Mouse (Mus musculus): Measurements from ENCODE around the gene Zp3. TPM values are rescaled to one million over a fixed set of nuclear protein-coding genes. Genes with fewer than 3 reads are reported as not detected.

The Zp3 gene
- polyA plus RNA-seq, 1 experiment from 2014 or later = 0.13 TPM

DNA sequence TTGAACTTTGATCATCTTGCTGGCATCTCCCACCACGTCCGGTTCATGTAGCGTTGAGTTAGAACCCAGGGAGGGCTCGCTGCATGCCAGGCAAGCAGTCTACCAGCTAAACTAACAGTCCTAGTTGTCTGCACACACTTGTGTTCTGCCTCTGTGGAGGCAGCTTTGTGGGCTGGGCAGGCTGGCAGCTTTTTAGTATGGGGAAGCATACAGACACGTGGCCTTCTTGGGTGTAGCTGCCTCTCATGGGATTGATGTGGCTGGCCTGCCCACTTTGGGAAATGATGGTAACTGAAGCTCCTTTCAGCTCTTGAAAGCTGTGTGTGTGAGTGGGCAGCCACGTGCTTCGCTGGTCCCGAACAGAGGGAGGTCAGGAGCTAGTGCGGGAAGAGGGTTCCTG is 47.0 kb downstream of the Zp3 start:
- no peak for DNase-seq (ENCODE audit: low spot score)
- no peak overlapping the region for H3K9ac ChIP-seq (ENCODE audit: low read length)
- peaks cover 55% of the 10 kb centered on the region for H3K36me3 ChIP-seq (ENCODE audit: control insufficient read depth, insufficient read depth, low read length)
- no peaks in the 10 kb centered on the region for H3K27me3 ChIP-seq (replicated peaks; ENCODE audit: control insufficient read depth, insufficient read depth, low read length)
- no peaks in the 10 kb centered on the region for H3K9me3 ChIP-seq (replicated peaks; ENCODE audit: control insufficient read depth, low read length)
- WGBS = 82% methylated on average over 9 of the region's 9 CpGs
- no peak overlapping the region for H3K4me3 ChIP-seq (ENCODE audit: low read depth, low read length)
- no peaks in the 10 kb centered on the region for H3K4me1 ChIP-seq (ENCODE audit: control insufficient read depth, insufficient read depth, low read length)
- no peak for ATAC-seq
- no peak overlapping the region for H3K4me2 ChIP-seq (ENCODE audit: low read length)
- no peak overlapping the region for H3K27ac ChIP-seq (ENCODE audit: low read depth, low read length)

DNA sequence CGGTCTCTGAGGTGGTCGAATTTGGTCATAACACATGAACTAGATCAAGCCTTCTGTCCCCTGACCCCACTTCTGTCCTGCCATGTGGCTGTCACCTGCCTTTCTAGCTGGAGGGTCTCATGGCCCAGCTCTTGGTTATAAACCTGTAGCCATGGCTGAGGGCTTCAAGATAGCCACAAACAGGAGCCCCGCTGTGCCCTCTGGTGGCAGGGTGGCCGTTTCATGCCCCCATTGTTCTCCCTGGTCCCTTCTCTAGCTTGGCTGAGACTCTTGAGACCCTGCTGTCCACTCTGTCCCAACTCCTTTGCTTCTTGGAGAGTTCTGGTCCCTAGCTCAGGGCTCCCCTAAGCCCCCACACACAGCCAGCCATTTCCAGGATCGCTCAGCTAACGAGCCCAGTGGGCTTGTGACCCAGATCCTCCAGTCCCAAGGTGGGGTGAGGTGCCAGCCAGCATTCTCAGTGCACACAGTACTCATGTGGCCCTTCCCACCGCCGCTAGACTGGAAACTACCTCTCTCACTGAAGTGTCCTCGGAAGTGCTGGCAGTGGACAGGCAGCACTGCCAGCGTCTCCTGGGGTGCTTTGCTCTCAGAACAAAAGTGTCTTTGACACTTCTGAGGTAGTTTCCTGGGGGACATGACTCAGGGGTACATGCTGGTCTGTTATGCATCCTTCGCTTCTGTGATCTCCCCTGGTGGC is 47.9 kb downstream of the Zp3 start:
- Histone ChIP-seq H3K27ac (ENCODE audit: low read depth, low read length) (no peak overlapping the region), H3K9ac (ENCODE audit: low read length) (no peak overlapping the region), H3K36me3 (ENCODE audit: control insufficient read depth, insufficient read depth, low read length) (peaks cover 63% of the 10 kb centered on the region), H3K4me3 (ENCODE audit: low read depth, low read length) (no peak overlapping the region), H3K9me3 (replicated peaks; ENCODE audit: control insufficient read depth, low read length) (no peaks in the 10 kb centered on the region), H3K27me3 (replicated peaks; ENCODE audit: control insufficient read depth, insufficient read depth, low read length) (no peaks in the 10 kb centered on the region), H3K4me1 (ENCODE audit: control insufficient read depth, insufficient read depth, low read length) (no peaks in the 10 kb centered on the region), H3K4me2 (ENCODE audit: low read length) (no peak overlapping the region)
- ATAC-seq (no peak), DNase-seq (ENCODE audit: low spot score) (no peak)
- WGBS = 75% methylated on average over 11 of the region's 11 CpGs

GRCm38 (mm10) chr5:136034868-136035267 is 55.0 kb downstream of the Zp3 start:
- Histone ChIP-seq H3K9me3 (replicated peaks; ENCODE audit: control insufficient read depth, low read length) (no peaks in the 10 kb centered on the region), H3K4me3 (ENCODE audit: low read depth, low read length) (no peak overlapping the region), H3K4me1 (ENCODE audit: control insufficient read depth, insufficient read depth, low read length) (no peaks in the 10 kb centered on the region), H3K9ac (ENCODE audit: low read length) (no peak overlapping the region), H3K4me2 (ENCODE audit: low read length) (no peak overlapping the region), H3K27ac (ENCODE audit: low read depth, low read length) (no peak overlapping the region), H3K27me3 (replicated peaks; ENCODE audit: control insufficient read depth, insufficient read depth, low read length) (no peaks in the 10 kb centered on the region), H3K36me3 (ENCODE audit: control insufficient read depth, insufficient read depth, low read length) (peaks cover 28% of the 10 kb centered on the region)
- 83% methylated on average over 4 of the region's 4 CpGs for WGBS
- no peak for DNase-seq (ENCODE audit: low spot score)
- no peak for ATAC-seq

DNA sequence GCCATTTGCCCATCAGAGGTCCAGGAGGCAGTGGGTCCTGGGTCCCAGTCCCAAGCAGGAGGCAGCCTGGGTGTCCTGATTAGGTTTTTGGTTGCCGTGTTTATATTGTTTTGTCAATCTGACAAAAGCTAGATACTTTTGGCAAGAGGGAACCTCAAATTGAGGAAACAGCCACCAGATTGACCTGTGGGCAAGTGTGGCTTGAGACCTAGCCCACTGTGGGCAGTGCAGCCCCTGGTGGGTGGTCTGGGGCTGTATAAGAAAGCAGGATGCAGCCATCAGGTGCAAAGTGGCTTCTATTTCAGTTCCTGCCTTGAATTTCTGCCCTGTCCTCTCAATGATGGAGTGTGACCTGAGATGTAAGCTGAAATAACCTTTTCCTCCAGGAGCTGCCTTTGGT is 55.4 kb downstream of the Zp3 start:
- WGBS = 87% methylated on average over 1 of the region's 1 CpGs
- Histone ChIP-seq H3K9me3 (replicated peaks; ENCODE audit: control insufficient read depth, low read length) (no peaks in the 10 kb centered on the region), H3K4me3 (ENCODE audit: low read depth, low read length) (no peak overlapping the region), H3K9ac (ENCODE audit: low read length) (no peak overlapping the region), H3K36me3 (ENCODE audit: control insufficient read depth, insufficient read depth, low read length) (peaks cover 24% of the 10 kb centered on the region), H3K4me2 (ENCODE audit: low read length) (no peak overlapping the region), H3K27ac (ENCODE audit: low read depth, low read length) (no peak overlapping the region), H3K4me1 (ENCODE audit: control insufficient read depth, insufficient read depth, low read length) (no peaks in the 10 kb centered on the region), H3K27me3 (replicated peaks; ENCODE audit: control insufficient read depth, insufficient read depth, low read length) (no peaks in the 10 kb centered on the region)
- no peak for DNase-seq (ENCODE audit: low spot score)
- ATAC-seq = no peak

DNA sequence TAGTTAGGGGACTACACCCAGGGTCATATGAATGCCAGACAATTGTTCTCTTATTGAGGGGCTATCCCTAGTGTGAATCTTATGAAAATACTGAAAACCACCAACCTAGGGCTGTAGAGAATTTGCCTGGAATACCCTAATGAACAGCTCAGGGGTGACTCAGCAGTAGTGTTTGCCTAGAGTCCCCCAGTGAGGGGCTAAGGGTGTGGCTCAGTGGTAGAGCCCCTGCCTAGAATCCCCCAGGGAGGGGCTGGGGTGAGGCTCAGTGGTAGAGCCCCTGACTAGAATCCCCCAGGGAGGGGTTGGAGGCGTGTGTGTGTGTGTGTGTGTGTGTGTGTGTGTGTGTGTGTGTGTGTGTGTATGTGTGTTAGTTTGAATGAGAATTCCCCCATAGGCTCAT is 56.8 kb downstream of the Zp3 start:
- Histone ChIP-seq H3K4me2 (ENCODE audit: low read length) (no peak overlapping the region), H3K9ac (ENCODE audit: low read length) (no peak overlapping the region), H3K9me3 (replicated peaks; ENCODE audit: control insufficient read depth, low read length) (no peaks in the 10 kb centered on the region), H3K27ac (ENCODE audit: low read depth, low read length) (no peak overlapping the region), H3K27me3 (replicated peaks; ENCODE audit: control insufficient read depth, insufficient read depth, low read length) (no peaks in the 10 kb centered on the region), H3K36me3 (ENCODE audit: control insufficient read depth, insufficient read depth, low read length) (peaks cover 11% of the 10 kb centered on the region), H3K4me1 (ENCODE audit: control insufficient read depth, insufficient read depth, low read length) (no peaks in the 10 kb centered on the region), H3K4me3 (ENCODE audit: low read depth, low read length) (no peak overlapping the region)
- ATAC-seq = no peak
- DNase-seq (ENCODE audit: low spot score) = no peak
- 86% methylated on average over 1 of the region's 1 CpGs for WGBS

Other genes starting within 250 kb of the Zp3 start
- 80.1 and 83.8 TPM in 2 replicates for gene Tmem120a, start 235.7 kb upstream of the Zp3 start, polyA plus RNA-seq (2014; fragmentation: Nextera tagmentation; extraction: Ambion mirVana)
- gene Styxl1, start 201.7 kb upstream of the Zp3 start, polyA plus RNA-seq (2014; fragmentation: Nextera tagmentation; extraction: Ambion mirVana) = 0.52 TPM in 1 of 2 replicates, not detected in the other
- gene Mdh2, start 201.6 kb upstream of the Zp3 start, polyA plus RNA-seq (2014; fragmentation: Nextera tagmentation; extraction: Ambion mirVana) = 590 and 591 TPM in 2 replicates
- gene Srrm3, start 173.2 kb upstream of the Zp3 start, polyA plus RNA-seq (2014; fragmentation: Nextera tagmentation; extraction: Ambion mirVana) = 23.6 and 31.1 TPM in 2 replicates
- 6.6 and 8.1 TPM in 2 replicates for gene Hspb1, start 92.2 kb upstream of the Zp3 start, polyA plus RNA-seq (2014; fragmentation: Nextera tagmentation; extraction: Ambion mirVana)
- 361 and 450 TPM in 2 replicates for gene Ywhag, start 45.5 kb upstream of the Zp3 start, polyA plus RNA-seq (2014; fragmentation: Nextera tagmentation; extraction: Ambion mirVana)
- gene Ssc4d, start 5.6 kb upstream of the Zp3 start, polyA plus RNA-seq (2014; fragmentation: Nextera tagmentation; extraction: Ambion mirVana) = 0.99 and 1.4 TPM in 2 replicates
- 24.9 and 30.5 TPM in 2 replicates for gene Dtx2, start 14.7 kb downstream of the Zp3 start, polyA plus RNA-seq (2014; fragmentation: Nextera tagmentation; extraction: Ambion mirVana)
- not detected in 2 replicates for gene Upk3b, start 58.4 kb downstream of the Zp3 start, polyA plus RNA-seq (2014; fragmentation: Nextera tagmentation; extraction: Ambion mirVana)
- gene Upk3bl, start 74.4 kb downstream of the Zp3 start, polyA plus RNA-seq (2014; fragmentation: Nextera tagmentation; extraction: Ambion mirVana) = not detected in 2 replicates
- 4.9 and 6.7 TPM in 2 replicates for gene Rasa4, start 103.8 kb downstream of the Zp3 start, polyA plus RNA-seq (2014; fragmentation: Nextera tagmentation; extraction: Ambion mirVana)
- gene Polr2j, start 136.5 kb downstream of the Zp3 start, polyA plus RNA-seq (2014; fragmentation: Nextera tagmentation; extraction: Ambion mirVana) = 255 and 310 TPM in 2 replicates
- 33.2 and 35.8 TPM in 2 replicates for gene Lrwd1, start 156.0 kb downstream of the Zp3 start, polyA plus RNA-seq (2014; fragmentation: Nextera tagmentation; extraction: Ambion mirVana)
- 13.0 and 14.6 TPM in 2 replicates for gene Alkbh4, start 156.0 kb downstream of the Zp3 start, polyA plus RNA-seq (2014; fragmentation: Nextera tagmentation; extraction: Ambion mirVana)
- gene Orai2, start 190.6 kb downstream of the Zp3 start, polyA plus RNA-seq (2014; fragmentation: Nextera tagmentation; extraction: Ambion mirVana) = 21.7 and 29.7 TPM in 2 replicates
- 66.2 and 69.4 TPM in 2 replicates for gene Prkrip1, start 218.9 kb downstream of the Zp3 start, polyA plus RNA-seq (2014; fragmentation: Nextera tagmentation; extraction: Ambion mirVana)